Mouse (Mus musculus) MEL (cell line): ENCODE data around the gene Jarid2. TPM values are rescaled to one million over a fixed set of nuclear protein-coding genes. Genes with fewer than 3 reads are reported as not detected.

Experiments
- DNase-seq: peaks from one replicate; pipeline ENCODE4 v3.0.0; 2011; ENCODE audit warnings: low read depth, low spot score
- H3K27ac ChIP-seq: 2 replicates; pipeline ENCODE4 v1.5.1; 2012; ENCODE audit warnings: low read depth, mild to moderate bottlenecking, control low read depth, low read length, moderate library complexity; ENCODE audit not compliant: control insufficient read depth
- H3K27me3 ChIP-seq, 2 experiments: fragments of 150-350 bp in 1 of 2; sonication (generic) in 1 of 2; 2 replicates each; pipeline ENCODE4 v1.6.1; 2012; ENCODE audit warnings: low read length in 2 of 2, mild to moderate bottlenecking in 2 of 2, improper control_type of control experiment in 1 of 2, moderate library complexity in 1 of 2; ENCODE audit not compliant: insufficient read depth in 2 of 2, control insufficient read depth in 1 of 2
- H3K36me3 ChIP-seq, 2 experiments: 2 replicates each; pipeline ENCODE4 v1.6.1; 2012 to 2014; ENCODE audit warnings: low read length in 2 of 2, improper control_type of control experiment in 1 of 2, inconsistent platforms in 1 of 2, mild to moderate bottlenecking in 1 of 2; ENCODE audit not compliant: insufficient read depth in 2 of 2, control insufficient read depth in 1 of 2
- H3K4me1 ChIP-seq, 2 experiments: fragments of 150-350 bp in 1 of 2; sonication (generic) in 1 of 2; 2 replicates each; pipeline ENCODE4 v1.6.1; 2012; ENCODE audit warnings: low read length in 2 of 2, improper control_type of control experiment in 1 of 2, mild to moderate bottlenecking in 1 of 2; ENCODE audit not compliant: insufficient read depth in 2 of 2, control insufficient read depth in 1 of 2
- H3K4me3 ChIP-seq, 2 experiments: fragments of 150-350 bp in 1 of 2; sonication (generic) in 1 of 2; 2 replicates each; pipeline ENCODE4 v1.5.1; 2012; ENCODE audit warnings: low read depth in 2 of 2, low read length in 2 of 2, mild to moderate bottlenecking in 2 of 2, moderate library complexity in 2 of 2, control low read depth in 1 of 2, improper control_type of control experiment in 1 of 2; ENCODE audit not compliant: control insufficient read depth in 1 of 2, insufficient read depth in 1 of 2
- H3K79me2 ChIP-seq: 2 replicates; pipeline ENCODE4 v1.6.1; 2012; ENCODE audit warnings: mild to moderate bottlenecking, low read length, moderate library complexity; ENCODE audit not compliant: control insufficient read depth, poor library complexity, insufficient read depth
- H3K9ac ChIP-seq: 2 replicates; pipeline ENCODE4 v1.6.1; 2012; ENCODE audit warnings: low read depth, mild to moderate bottlenecking, control low read depth, low read length, moderate library complexity; ENCODE audit not compliant: control insufficient read depth, poor library complexity, severe bottlenecking
- H3K9me3 ChIP-seq: fragments of 150-350 bp; sonication (generic); replicated peaks from 2 replicates; pipeline ENCODE4 v1.6.1; 2012; ENCODE audit warnings: mild to moderate bottlenecking, low read length, improper control_type of control experiment, moderate library complexity; ENCODE audit not compliant: insufficient read depth
- BHLHE40 ChIP-seq: IDR thresholded peaks from 2 replicates; pipeline ENCODE4 v1.6.1; 2012; ENCODE audit warnings: low read depth, mild to moderate bottlenecking, inconsistent platforms, low read length, improper control_type of control experiment, borderline replicate concordance
- CHD2 ChIP-seq: IDR thresholded peaks from 2 replicates; pipeline ENCODE4 v1.6.1; 2011; ENCODE audit warnings: low read length, improper control_type of control experiment
- ELF1 ChIP-seq: IDR thresholded peaks from 2 replicates; pipeline ENCODE4 v1.6.1; 2014; ENCODE audit warnings: low read depth, mild to moderate bottlenecking, inconsistent platforms, low read length, improper control_type of control experiment, moderate library complexity
- ETS1 ChIP-seq: IDR thresholded peaks from 2 replicates; pipeline ENCODE4 v1.6.1; 2012; ENCODE audit warnings: low read depth, mild to moderate bottlenecking, inconsistent platforms, low read length, improper control_type of control experiment, moderate library complexity
- GATA1 ChIP-seq: IDR thresholded peaks from 2 replicates; pipeline ENCODE4 v1.6.1; 2011; ENCODE audit warnings: low read depth, low read length, improper control_type of control experiment
- JUND ChIP-seq: IDR thresholded peaks from 2 replicates; pipeline ENCODE4 v1.6.1; 2011; ENCODE audit warnings: low read depth, mild to moderate bottlenecking, improper control_type of control experiment, low read length
- KAT2A ChIP-seq: conservative IDR thresholded peaks from 2 replicates; pipeline ENCODE4 v1.6.1; 2012; ENCODE audit warnings: low read depth, low read length, improper control_type of control experiment, inconsistent platforms
- MAFK ChIP-seq: IDR thresholded peaks from 2 replicates; pipeline ENCODE4 v1.6.1; 2011; ENCODE audit warnings: low read depth, mild to moderate bottlenecking, low read length, improper control_type of control experiment, borderline replicate concordance
- MEF2A ChIP-seq: IDR thresholded peaks from 2 replicates; pipeline ENCODE4 v1.6.1; 2014; ENCODE audit warnings: low read depth, mild to moderate bottlenecking, inconsistent platforms, low read length, improper control_type of control experiment; ENCODE audit not compliant: poor library complexity, insufficient replicate concordance, severe bottlenecking; ENCODE audit errors: extremely low read depth
- MYC ChIP-seq: IDR thresholded peaks from 2 replicates; pipeline ENCODE4 v1.6.1; 2011; ENCODE audit warnings: low read depth, mild to moderate bottlenecking, low read length, improper control_type of control experiment, moderate library complexity
- NRF1 ChIP-seq: IDR thresholded peaks from 2 replicates; pipeline ENCODE4 v1.6.1; 2014; ENCODE audit warnings: low read depth, mild to moderate bottlenecking, inconsistent platforms, low read length, improper control_type of control experiment, moderate library complexity; ENCODE audit not compliant: poor library complexity, insufficient read depth, severe bottlenecking
- POLR2A ChIP-seq, 2 experiments: IDR thresholded peaks; 2 replicates each; pipeline ENCODE4 v1.6.1; 2011 to 2012; ENCODE audit warnings: low read length in 2 of 2, mild to moderate bottlenecking in 2 of 2, control low read depth in 1 of 2, improper control_type of control experiment in 1 of 2, low read depth in 1 of 2, moderate library complexity in 1 of 2; ENCODE audit not compliant: control insufficient read depth in 1 of 2, insufficient read depth in 1 of 2, poor library complexity in 1 of 2
- POLR2AphosphoS5 ChIP-seq: IDR thresholded peaks from 2 replicates; pipeline ENCODE4 v1.6.1; 2012; ENCODE audit warnings: low read depth, borderline replicate concordance, mild to moderate bottlenecking, inconsistent platforms, low read length, moderate library complexity, mixed read lengths
- SIN3A ChIP-seq: IDR thresholded peaks from 2 replicates; pipeline ENCODE4 v1.6.1; 2012; ENCODE audit warnings: low read length, improper control_type of control experiment, inconsistent platforms
- TAL1 ChIP-seq: IDR thresholded peaks from 2 replicates; pipeline ENCODE4 v1.6.1; 2012; ENCODE audit warnings: mild to moderate bottlenecking, inconsistent platforms, low read length, moderate library complexity, mixed read lengths
- TBP ChIP-seq: IDR thresholded peaks from 2 replicates; pipeline ENCODE4 v1.8.0; 2011; ENCODE audit warnings: low read depth, low read length, improper control_type of control experiment
- USF1 ChIP-seq: IDR thresholded peaks from 2 replicates; pipeline ENCODE4 v1.6.1; 2014; ENCODE audit warnings: low read depth, mild to moderate bottlenecking, inconsistent platforms, low read length, improper control_type of control experiment, moderate library complexity
- USF2 ChIP-seq, 2 experiments: IDR thresholded peaks; 2 replicates each; pipeline ENCODE4 v1.6.1; 2011 to 2012; ENCODE audit warnings: improper control_type of control experiment in 2 of 2, low read length in 2 of 2, borderline replicate concordance in 1 of 2, inconsistent platforms in 1 of 2, low read depth in 1 of 2, mild to moderate bottlenecking in 1 of 2; ENCODE audit not compliant: insufficient read depth in 1 of 2
- ZC3H11A ChIP-seq: IDR thresholded peaks from 2 replicates; pipeline ENCODE4 v1.6.1; 2012; ENCODE audit warnings: low read depth, mild to moderate bottlenecking, inconsistent platforms, low read length, improper control_type of control experiment
- ZKSCAN1 ChIP-seq: IDR thresholded peaks from 2 replicates; pipeline ENCODE4 v1.6.1; 2012; ENCODE audit warnings: low read depth, mild to moderate bottlenecking, inconsistent platforms, low read length, improper control_type of control experiment, moderate library complexity
- polyA plus RNA-seq, 2 experiments: library from polyadenylated mRNA; stranded (reverse) in 1 of 2; unstranded in 1 of 2; fragments of >175 nt in 1 of 2; fragments of >200 nt in 1 of 2; gene quantifications; 2 replicates each; pipeline versions ENCODE4 v1.2.1 to v1.2.4; 2012; ENCODE audit warnings: low replicate concordance in 2 of 2, low read depth in 1 of 2; ENCODE audit not compliant: insufficient read length in 2 of 2, insufficient read depth in 1 of 2, missing spikeins in 1 of 2
- total RNA-seq: library from RNA; depleted of rRNA; stranded (reverse); fragments of 300-350 nt; gene quantifications from 2 replicates; pipeline ENCODE4 v1.2.3, GENCODE M21; 2012

Jarid2 gene
- total and polyA plus RNA-seq, 3 experiments = 5.4 to 76.5 (median 21.2) TPM

DNA sequence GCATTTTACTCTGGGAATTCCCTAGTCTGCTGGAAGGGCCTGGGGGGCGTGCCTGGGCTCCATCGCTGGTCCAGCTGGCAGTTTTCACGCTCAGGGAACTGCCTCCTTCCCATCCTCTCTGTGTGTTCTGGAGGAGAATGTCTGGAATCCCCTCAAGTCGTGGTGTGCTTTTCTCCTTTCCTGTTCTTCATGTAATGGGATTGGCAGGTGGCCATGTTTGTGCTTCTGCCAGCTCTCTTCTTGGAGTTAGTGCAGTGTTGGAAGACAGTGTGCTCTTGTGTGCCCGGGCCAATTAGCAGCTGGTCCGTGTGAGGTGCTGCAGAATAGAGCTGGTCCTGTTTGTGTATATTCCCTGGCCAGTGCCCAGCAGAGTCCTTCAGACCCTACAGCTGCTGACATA, 178.4 kb downstream of the Jarid2 start:
- no peak overlapping the region for H3K9ac ChIP-seq
- H3K27me3 ChIP-seq = no peaks in the 10 kb centered on the region
- H3K4me3 ChIP-seq = no peak overlapping the region
- TF ChIP-seq NRF1 (no peak), CHD2 (no peak), ELF1 (no peak), POLR2A (IDR thresholded peaks at IDR 0.05; ENCODE audit: control insufficient read depth in 1 of 2, insufficient read depth in 1 of 2, low read depth in 1 of 2, low read length in 2 of 2, poor library complexity in 1 of 2) (no peak), TAL1 (no peak), BHLHE40 (no peak)
- no peaks in the 10 kb centered on the region for H3K79me2 ChIP-seq
- no peaks in the 10 kb centered on the region for H3K9me3 ChIP-seq
- H3K4me1 ChIP-seq = peaks cover 2% of the 10 kb centered on the region in 2 experiments; a peak in 1 of 4 replicates
- no peak for DNase-seq
- H3K36me3 ChIP-seq = peaks cover 0 to 4% of the 10 kb centered on the region in 2 experiments; a peak in 1 of 4 replicates
- H3K27ac ChIP-seq = no peak overlapping the region

DNA sequence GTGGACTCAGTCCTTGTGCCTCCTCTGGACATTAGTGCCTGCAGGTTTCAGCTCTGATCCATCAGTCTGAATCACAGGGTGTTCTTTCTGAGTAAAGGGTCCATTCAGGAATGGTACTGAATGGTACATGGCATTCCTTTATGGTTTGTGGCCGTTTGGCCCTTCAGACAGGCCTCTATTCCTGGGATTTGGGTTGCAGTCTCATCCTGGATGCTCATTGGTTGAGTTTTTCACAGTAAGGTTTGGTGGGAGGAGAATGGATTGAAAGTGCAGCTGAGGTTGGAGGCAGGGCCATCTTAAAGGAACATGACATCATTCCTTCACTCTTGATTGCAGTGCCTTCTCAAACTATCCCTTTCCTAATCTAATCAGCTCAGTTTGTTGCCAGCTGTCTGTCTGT, 179.5 kb downstream of the Jarid2 start:
- Histone ChIP-seq H3K79me2 (no peaks in the 10 kb centered on the region), H3K4me3 (no peak overlapping the region), H3K9me3 (no peaks in the 10 kb centered on the region), H3K4me1 (peaks cover 2% of the 10 kb centered on the region in 2 experiments; a peak in 1 of 4 replicates), H3K36me3 (peaks cover 0 to 4% of the 10 kb centered on the region in 2 experiments; a peak in 1 of 4 replicates), H3K27me3 (no peaks in the 10 kb centered on the region), H3K27ac (no peak overlapping the region), H3K9ac (no peak overlapping the region)
- DNase-seq = no peak
- TF ChIP-seq NRF1 = no peak
- TF ChIP-seq GATA1 = no peak
- no peak for TF ChIP-seq ZC3H11A
- TF ChIP-seq USF1 = no peak
- no peak for TF ChIP-seq MEF2A
- TF ChIP-seq, all 39 proteins: peak for 0

DNA sequence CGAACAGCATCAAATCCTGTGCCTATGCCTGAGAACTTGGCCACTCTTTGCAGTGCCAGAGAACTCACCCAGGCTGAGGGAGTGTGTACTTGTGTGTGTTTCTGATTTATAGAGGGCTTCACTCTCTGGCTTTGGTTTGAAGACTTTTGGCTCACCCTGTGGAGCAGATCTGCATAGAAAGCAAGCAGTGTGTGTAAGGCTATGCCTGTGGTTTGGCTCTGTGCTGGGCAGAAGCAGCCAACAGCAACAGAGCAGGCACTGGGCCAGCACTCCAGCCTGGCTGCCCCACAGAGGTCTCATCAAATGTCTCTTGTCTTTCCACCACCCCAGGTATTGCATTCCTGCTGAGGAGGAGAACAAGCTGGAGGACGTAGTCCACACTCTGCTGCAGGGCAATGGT, 183.6 kb downstream of the Jarid2 start:
- H3K27ac ChIP-seq = no peak overlapping the region

More for the DNA sequence above, 183.6 kb downstream of the Jarid2 start:
- H3K9ac ChIP-seq = no peak overlapping the region
- no peaks in the 10 kb centered on the region for H3K79me2 ChIP-seq
- DNase-seq = no peak
- H3K4me1 ChIP-seq = peaks cover 18 to 20% of the 10 kb centered on the region in 2 experiments
- H3K36me3 ChIP-seq = peaks cover 0 to 19% of the 10 kb centered on the region in 2 experiments; a peak in 3 of 4 replicates
- no peaks in the 10 kb centered on the region for H3K27me3 ChIP-seq
- no peak overlapping the region for H3K4me3 ChIP-seq
- TF ChIP-seq TBP (no peak), USF2 (IDR thresholded peaks at IDR 0.05; ENCODE audit: borderline replicate concordance in 1 of 2, insufficient read depth in 1 of 2, low read depth in 1 of 2, low read length in 2 of 2) (no peak), MEF2A (no peak), MAFK (no peak), KAT2A (no peak), ZKSCAN1 (no peak), POLR2AphosphoS5 (no peak), ETS1 (no peak), CHD2 (no peak), BHLHE40 (no peak), SIN3A (no peak), MYC (no peak), JUND (no peak)
- no peaks in the 10 kb centered on the region for H3K9me3 ChIP-seq
